Mouse (Mus musculus) G1E (cell line): ENCODE measurements around the gene Ehd1. TPM values are rescaled to one million over a fixed set of nuclear protein-coding genes. Genes with fewer than 3 reads are reported as not detected.

ENCODE experiments used
- ATAC-seq: 2 replicates; pipeline ENCODE4 v1.8.0; 2016; ENCODE audit warnings: mild to moderate bottlenecking; ENCODE audit not compliant: insufficient number of reproducible peaks, poor library complexity, low FRiP score, severe bottlenecking; ENCODE audit errors: extremely low read depth
- DNase-seq: peaks from one replicate; pipeline ENCODE4 v3.0.0; 2012; ENCODE audit warnings: low spot score
- H3K27me3 ChIP-seq: 2 replicates; pipeline ENCODE4 v1.6.1; 2012; ENCODE audit warnings: mild to moderate bottlenecking, low read length, inconsistent platforms; ENCODE audit not compliant: insufficient read depth
- H3K36me3 ChIP-seq: replicated peaks from 2 replicates; pipeline ENCODE3; 2012; ENCODE audit warnings: mild to moderate bottlenecking, inconsistent platforms
- H3K4me1 ChIP-seq: 2 replicates; pipeline ENCODE4 v1.6.1; 2012; ENCODE audit warnings: low read depth, low read length, inconsistent platforms, mixed read lengths; ENCODE audit not compliant: insufficient read depth
- H3K4me3 ChIP-seq: 2 replicates; pipeline ENCODE4 v1.5.1; 2012; ENCODE audit warnings: low read depth, mild to moderate bottlenecking, inconsistent platforms, low read length, moderate library complexity, mixed read lengths
- H3K9me3 ChIP-seq: replicated peaks from 2 replicates; pipeline ENCODE4 v1.6.1; 2012; ENCODE audit warnings: inconsistent platforms
- CTCF ChIP-seq: IDR thresholded peaks from 2 replicates; pipeline ENCODE4 v1.5.1; 2012; ENCODE audit warnings: low read depth, low read length, inconsistent platforms, mixed read lengths
- GATA1 ChIP-seq: IDR thresholded peaks from 2 replicates; pipeline ENCODE4 v1.6.1; 2012; ENCODE audit warnings: borderline replicate concordance, low read length, inconsistent platforms, mixed read lengths
- GATA2 ChIP-seq: IDR thresholded peaks from 2 replicates; pipeline ENCODE4 v1.6.1; 2012; ENCODE audit warnings: low read depth, low read length, inconsistent platforms, borderline replicate concordance
- POLR2AphosphoS5 ChIP-seq: IDR thresholded peaks from 2 replicates; pipeline ENCODE4 v1.6.1; 2012; ENCODE audit warnings: low read depth, low read length, inconsistent platforms; ENCODE audit not compliant: insufficient replicate concordance
- TAL1 ChIP-seq: conservative IDR thresholded peaks from 2 replicates; pipeline ENCODE4 v1.6.1; 2012; ENCODE audit warnings: low read depth, low read length, inconsistent platforms, mixed read lengths
- polyA plus RNA-seq: library from polyadenylated mRNA; stranded (reverse); fragments of >175 nt; gene quantifications from 2 replicates; pipeline ENCODE4 v1.2.3, GENCODE M21; 2012
- total RNA-seq, 2 experiments: library from RNA; stranded (forward) in 1 of 2; stranded (reverse) in 1 of 2; fragments of 200-1000 nt in 1 of 2; fragments of >200 nt in 1 of 2; fragmentation: Nextera tagmentation in 1 of 2; gene quantifications; 2 replicates each; pipeline ENCODE4 v1.2.3; 2014 to 2017

Gene Ehd1
- total RNA-seq (2014; fragmentation: Nextera tagmentation) (18.0 and 18.7 TPM in 2 replicates), total RNA-seq (2017) (22.0 and 23.3 TPM in 2 replicates), polyA plus RNA-seq (132 and 135 TPM in 2 replicates)

DNA sequence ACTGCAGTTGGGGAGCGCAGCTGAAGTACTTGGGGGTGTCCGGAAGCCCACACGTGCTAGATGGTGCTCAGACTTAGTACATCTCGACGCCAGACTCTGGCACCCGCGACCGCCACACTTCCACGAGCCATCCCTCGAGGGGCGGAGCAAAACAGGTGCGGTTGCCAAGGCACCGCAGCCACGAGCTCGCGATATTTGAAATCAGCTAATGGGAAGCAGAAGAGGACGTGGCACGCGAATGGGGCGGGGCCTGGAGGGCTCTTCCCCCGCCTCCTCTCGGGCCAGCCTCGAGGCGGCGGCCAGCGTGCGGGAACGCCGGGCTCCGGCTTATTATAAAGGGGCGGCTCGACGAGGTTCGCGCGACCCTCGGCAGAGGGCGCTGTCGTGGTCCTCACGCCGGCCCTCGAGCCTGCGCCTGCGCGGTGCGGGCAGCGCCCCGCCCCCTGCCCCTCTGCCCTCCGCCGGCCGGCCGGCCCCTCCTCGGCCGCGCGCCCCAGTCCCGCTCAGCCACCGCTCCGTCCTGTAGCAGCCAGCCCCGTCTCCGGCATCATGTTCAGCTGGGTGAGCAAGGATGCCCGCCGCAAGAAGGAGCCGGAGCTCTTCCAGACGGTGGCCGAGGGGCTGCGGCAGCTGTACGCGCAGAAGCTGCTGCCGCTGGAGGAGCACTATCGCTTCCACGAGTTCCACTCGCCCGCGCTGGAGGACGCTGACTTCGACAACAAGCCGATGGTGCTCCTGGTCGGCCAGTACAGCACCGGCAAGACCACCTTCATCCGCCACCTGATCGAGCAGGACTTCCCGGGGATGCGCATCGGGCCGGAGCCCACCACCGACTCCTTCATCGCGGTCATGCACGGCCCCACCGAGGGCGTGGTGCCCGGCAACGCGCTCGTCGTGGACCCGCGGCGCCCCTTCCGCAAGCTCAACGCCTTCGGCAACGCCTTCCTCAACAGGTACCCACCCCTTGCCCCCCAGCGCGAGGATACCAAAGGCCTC is at the start of gene Ehd1:
Gene Ehd1 (plus strand): TSS at position 300 of the 996 bp plus-strand sequence.
- ATAC-seq, result peak; percentile 84
- H3K36me3 ChIP-seq, result peaks cover 50% of the 10 kb centered on the region
- no peaks in the 10 kb centered on the region for H3K9me3 ChIP-seq
- H3K4me3 ChIP-seq, result peak within 1 kb of the TSS; percentile 95
- peak; percentile 90 for DNase-seq
- no peaks in the 10 kb centered on the region for H3K27me3 ChIP-seq
- H3K4me1 ChIP-seq, result peaks cover 76% of the 10 kb centered on the region
- TF ChIP-seq CTCF, result peak; percentile 41; the same call in 1 of the 2 replicates
- TF ChIP-seq GATA1, result no peak

DNA sequence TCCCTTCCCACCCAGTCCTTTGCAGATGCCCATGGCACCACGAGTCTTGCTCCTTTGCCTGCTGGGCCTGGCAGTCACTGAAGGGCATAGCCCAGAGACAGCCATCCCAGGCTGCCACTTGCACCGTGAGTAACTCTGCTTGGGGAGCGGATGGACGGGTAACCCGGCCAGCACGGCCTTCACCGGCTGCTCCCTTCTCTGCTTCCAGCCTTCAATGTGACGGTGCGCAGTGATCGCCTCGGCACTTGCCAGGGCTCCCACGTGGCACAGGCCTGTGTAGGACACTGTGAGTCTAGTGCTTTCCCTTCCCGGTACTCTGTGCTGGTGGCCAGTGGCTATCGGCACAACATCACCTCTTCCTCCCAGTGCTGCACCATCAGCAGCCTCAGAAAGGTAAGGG is 49.8 kb upstream of the Ehd1 start:
- DNase-seq, result no peak
- Histone ChIP-seq H3K36me3 (peaks cover 52% of the 10 kb centered on the region), H3K9me3 (no peaks in the 10 kb centered on the region), H3K27me3 (peaks cover 19% of the 10 kb centered on the region), H3K4me3 (no peak overlapping the region), H3K4me1 (no peaks in the 10 kb centered on the region; the same call in 1 of the 2 replicates)
- no peak for TF ChIP-seq TAL1
- no peak for TF ChIP-seq GATA1
- TF ChIP-seq POLR2AphosphoS5, result no peak
- TF ChIP-seq CTCF, result no peak
- TF ChIP-seq GATA2, result no peak
- ATAC-seq, result no peak

DNA sequence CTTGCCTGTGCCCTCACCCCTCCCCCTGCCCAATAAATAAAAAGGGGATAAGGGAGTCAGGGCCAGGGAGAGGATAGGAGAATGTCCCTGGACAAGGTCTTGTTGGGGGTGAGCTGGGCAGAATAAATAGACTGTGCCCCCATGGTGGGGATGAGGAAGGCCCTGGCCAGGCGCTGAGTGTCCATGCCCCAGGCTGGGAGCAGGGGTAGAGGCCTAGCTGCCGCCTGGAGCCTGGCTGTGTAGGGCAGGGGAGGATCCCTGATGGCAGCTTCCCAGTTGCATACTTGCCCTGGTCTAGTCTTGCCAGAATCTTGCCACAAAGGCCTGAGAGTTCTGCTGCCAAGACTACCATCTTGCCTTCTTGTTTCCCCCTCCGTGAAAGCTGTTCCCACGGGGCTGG is 48.7 kb upstream of the Ehd1 start:
- Histone ChIP-seq H3K4me3 (no peak overlapping the region), H3K36me3 (peaks cover 61% of the 10 kb centered on the region), H3K4me1 (no peaks in the 10 kb centered on the region; the same call in 1 of the 2 replicates), H3K27me3 (peaks cover 12% of the 10 kb centered on the region; the same call in 1 of the 2 replicates), H3K9me3 (no peaks in the 10 kb centered on the region)
- TF ChIP-seq POLR2AphosphoS5 (no peak), GATA2 (no peak), GATA1 (no peak), TAL1 (no peak), CTCF (no peak)
- ATAC-seq (no peak), DNase-seq (no peak)

DNA sequence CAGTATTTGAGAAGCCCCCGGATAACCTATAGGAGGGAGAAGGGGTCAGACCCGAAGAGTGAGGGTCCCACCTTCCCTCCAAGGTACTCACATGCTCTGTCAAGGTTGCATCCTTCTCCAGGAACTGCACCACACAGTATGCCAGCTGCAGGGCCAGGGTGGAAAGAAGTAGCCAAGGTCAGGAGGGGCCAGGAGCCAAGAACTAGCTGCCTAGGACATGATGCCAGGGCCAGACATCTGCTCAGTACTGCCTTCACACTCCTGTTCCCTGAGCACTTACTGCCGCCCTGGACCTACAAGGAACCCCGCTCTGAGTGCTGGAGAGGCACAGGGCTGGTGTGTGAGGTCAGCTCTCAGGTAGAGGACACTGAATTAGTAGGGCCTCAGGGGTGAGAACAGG is 46.1 kb upstream of the Ehd1 start:
- no peak for ATAC-seq
- peaks cover 17% of the 10 kb centered on the region for H3K4me1 ChIP-seq
- peaks cover 7% of the 10 kb centered on the region; the same call in 1 of the 2 replicates for H3K27me3 ChIP-seq
- TF ChIP-seq POLR2AphosphoS5, result no peak
- no peak for TF ChIP-seq CTCF
- no peak for TF ChIP-seq GATA2
- no peak for TF ChIP-seq GATA1
- no peak for TF ChIP-seq TAL1
- peaks cover 76% of the 10 kb centered on the region for H3K36me3 ChIP-seq
- no peak overlapping the region for H3K4me3 ChIP-seq
- DNase-seq, result no peak
- no peaks in the 10 kb centered on the region for H3K9me3 ChIP-seq

DNA sequence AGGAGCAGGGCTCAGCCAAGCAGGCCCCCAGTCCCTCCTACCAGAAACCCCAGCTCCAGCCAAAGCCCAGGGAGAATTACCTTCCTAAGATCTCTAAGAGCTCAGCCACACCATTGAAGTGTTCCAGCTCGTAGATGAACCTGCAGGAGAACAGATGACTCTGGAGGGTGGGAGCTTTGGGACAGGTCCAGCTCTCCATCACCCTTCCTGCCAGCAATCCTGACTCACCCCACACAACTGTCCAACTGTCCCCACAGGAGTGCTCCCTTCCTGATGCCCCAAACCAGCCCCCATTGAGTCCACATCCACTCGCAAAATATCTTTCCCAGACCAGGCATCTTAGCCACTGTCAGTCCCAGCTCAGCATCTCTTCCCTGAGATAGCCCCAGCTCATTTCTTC is 45.5 kb upstream of the Ehd1 start:
- no peak for ATAC-seq

DNA sequence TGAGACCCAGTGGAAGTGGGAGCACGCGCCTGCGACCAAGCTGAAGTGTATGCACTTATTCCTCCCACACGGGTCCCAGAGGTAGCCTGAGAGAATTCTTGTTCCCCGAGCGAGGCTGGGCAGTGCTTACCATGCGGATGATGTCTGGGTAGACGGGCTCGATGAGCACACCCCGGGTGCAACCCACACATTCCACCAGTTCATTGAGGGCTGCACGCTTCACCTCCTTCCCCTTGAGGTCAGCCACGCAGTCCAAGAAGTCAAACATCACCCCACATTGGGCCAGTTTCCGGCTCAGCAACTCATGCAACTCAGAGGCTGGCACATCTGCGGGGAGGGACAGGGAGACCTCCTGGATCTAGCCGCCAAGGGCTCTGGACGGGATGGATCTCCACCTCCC is 42.9 kb upstream of the Ehd1 start:
- no peak for DNase-seq
- no peak for ATAC-seq
- H3K36me3 ChIP-seq, result peaks cover 55% of the 10 kb centered on the region
- H3K4me1 ChIP-seq, result peaks cover 33% of the 10 kb centered on the region
- TF ChIP-seq GATA1 (no peak), GATA2 (no peak), POLR2AphosphoS5 (no peak), CTCF (no peak), TAL1 (no peak)
- H3K4me3 ChIP-seq, result no peak overlapping the region
- H3K27me3 ChIP-seq, result peaks cover 5% of the 10 kb centered on the region; the same call in 1 of the 2 replicates
- H3K9me3 ChIP-seq, result no peaks in the 10 kb centered on the region

More for the DNA sequence above, 45.5 kb upstream of the Ehd1 start:
- H3K36me3 ChIP-seq, result peaks cover 76% of the 10 kb centered on the region
- no peak for DNase-seq
- no peaks in the 10 kb centered on the region for H3K9me3 ChIP-seq
- TF ChIP-seq POLR2AphosphoS5 (no peak), TAL1 (no peak), CTCF (no peak), GATA1 (no peak), GATA2 (no peak)
- H3K4me3 ChIP-seq, result no peak overlapping the region
- H3K4me1 ChIP-seq, result peaks cover 21% of the 10 kb centered on the region
- H3K27me3 ChIP-seq, result peaks cover 7% of the 10 kb centered on the region; the same call in 1 of the 2 replicates
